Mouse (Mus musculus): ENCODE data around the gene Lrfn1. TPM values are rescaled to one million over a fixed set of nuclear protein-coding genes. Genes with fewer than 3 reads are reported as not detected.

Lrfn1 gene
- polyA plus RNA-seq (2012; rRNA removed): 39.6 and 41.5 TPM in 2 replicates

- TF ChIP-seq CTCF (IDR thresholded peaks at IDR 0.05; ENCODE audit: borderline replicate concordance, insufficient read depth, low read depth, low read length) (no peak), POLR2A (IDR thresholded peaks at IDR 0.05; ENCODE audit: borderline replicate concordance, insufficient read depth, low read length) (no peak)
- 3% methylated on average over 46 of the region's 97 CpGs for WGBS
- DNase-seq: peak; percentile 63 to 64
- Histone ChIP-seq H3K27me3 (ENCODE audit: control insufficient read depth, insufficient read depth, low read length) (no peaks in the 10 kb centered on the region), H3K27ac (ENCODE audit: insufficient read depth, low read length) (peak within 1 kb of the TSS; percentile 83), H3K4me3 (replicated peaks; ENCODE audit: insufficient read depth, low read depth, low read length) (peak within 1 kb of the TSS; percentile 100), H3K4me1 (ENCODE audit: control insufficient read depth, insufficient read depth, low read length) (peaks cover 5% of the 10 kb centered on the region)
These were observed at the start of gene Lrfn1 for GRCm38 (mm10) chr7:28451531-28452360. TSS of gene Lrfn1 (plus strand) at chr7:28451980.

GRCm38 (mm10) chr7:28410841-28411475 lies 40.8 kb upstream of the Lrfn1 start:
- 60% methylated on average over 3 of the region's 3 CpGs for WGBS

GRCm38 (mm10) chr7:28412826-28413225 lies 39.0 kb upstream of the Lrfn1 start:
- DNase-seq: no peak
- no peak overlapping the region for H3K27ac ChIP-seq (ENCODE audit: insufficient read depth, low read length)
- 88% methylated on average over 4 of the region's 4 CpGs for WGBS

More at GRCm38 (mm10) chr7:28410841-28411475, 40.8 kb upstream of the Lrfn1 start:
- peak in 1 of 2 experiments; percentile 38 for DNase-seq
- H3K27ac ChIP-seq (ENCODE audit: insufficient read depth, low read length): no peak overlapping the region
- H3K27me3 ChIP-seq (ENCODE audit: control insufficient read depth, insufficient read depth, low read length): no peaks in the 10 kb centered on the region
- TF ChIP-seq POLR2A (IDR thresholded peaks at IDR 0.05; ENCODE audit: borderline replicate concordance, insufficient read depth, low read length) (no peak), CTCF (IDR thresholded peaks at IDR 0.05; ENCODE audit: borderline replicate concordance, insufficient read depth, low read depth, low read length) (no peak)
- no peaks in the 10 kb centered on the region for H3K4me1 ChIP-seq (ENCODE audit: control insufficient read depth, insufficient read depth, low read length)
- H3K4me3 ChIP-seq (replicated peaks; ENCODE audit: insufficient read depth, low read depth, low read length): no peak overlapping the region

GRCm38 (mm10) chr7:28417368-28417767 lies 34.4 kb upstream of the Lrfn1 start:
- Histone ChIP-seq H3K4me1 (ENCODE audit: control insufficient read depth, insufficient read depth, low read length) (no peaks in the 10 kb centered on the region; the same call in 1 of the 2 replicates), H3K27ac (ENCODE audit: insufficient read depth, low read length) (no peak overlapping the region)
- TF ChIP-seq POLR2A (IDR thresholded peaks at IDR 0.05; ENCODE audit: borderline replicate concordance, insufficient read depth, low read length) (no peak), CTCF (IDR thresholded peaks at IDR 0.05; ENCODE audit: borderline replicate concordance, insufficient read depth, low read depth, low read length) (no peak)

More at GRCm38 (mm10) chr7:28412826-28413225, 39.0 kb upstream of the Lrfn1 start:
- Histone ChIP-seq H3K27me3 (ENCODE audit: control insufficient read depth, insufficient read depth, low read length) (no peaks in the 10 kb centered on the region), H3K4me3 (replicated peaks; ENCODE audit: insufficient read depth, low read depth, low read length) (no peak overlapping the region), H3K4me1 (ENCODE audit: control insufficient read depth, insufficient read depth, low read length) (no peaks in the 10 kb centered on the region)
- TF ChIP-seq CTCF (IDR thresholded peaks at IDR 0.05; ENCODE audit: borderline replicate concordance, insufficient read depth, low read depth, low read length) (no peak), POLR2A (IDR thresholded peaks at IDR 0.05; ENCODE audit: borderline replicate concordance, insufficient read depth, low read length) (no peak)

GRCm38 (mm10) chr7:28418096-28418670 lies 33.6 kb upstream of the Lrfn1 start:
- no peak overlapping the region for H3K27ac ChIP-seq (ENCODE audit: insufficient read depth, low read length)
- no peaks in the 10 kb centered on the region; the same call in 1 of the 2 replicates for H3K4me1 ChIP-seq (ENCODE audit: control insufficient read depth, insufficient read depth, low read length)
- peak in 1 of 2 experiments; percentile 34 for DNase-seq
- no peaks in the 10 kb centered on the region for H3K27me3 ChIP-seq (ENCODE audit: control insufficient read depth, insufficient read depth, low read length)
- H3K4me3 ChIP-seq (replicated peaks; ENCODE audit: insufficient read depth, low read depth, low read length): no peak overlapping the region
- WGBS: 37% methylated on average over 8 of the region's 8 CpGs
- TF ChIP-seq POLR2A (IDR thresholded peaks at IDR 0.05; ENCODE audit: borderline replicate concordance, insufficient read depth, low read length) (no peak), CTCF (IDR thresholded peaks at IDR 0.05; ENCODE audit: borderline replicate concordance, insufficient read depth, low read depth, low read length) (no peak)

More at GRCm38 (mm10) chr7:28417368-28417767, 34.4 kb upstream of the Lrfn1 start:
- no peak for DNase-seq
- no peak overlapping the region for H3K4me3 ChIP-seq (replicated peaks; ENCODE audit: insufficient read depth, low read depth, low read length)
- no peaks in the 10 kb centered on the region for H3K27me3 ChIP-seq (ENCODE audit: control insufficient read depth, insufficient read depth, low read length)

- H3K27me3 ChIP-seq (ENCODE audit: control insufficient read depth, insufficient read depth, low read length): no peaks in the 10 kb centered on the region
- H3K4me3 ChIP-seq (replicated peaks; ENCODE audit: insufficient read depth, low read depth, low read length): no peak overlapping the region
- no peak overlapping the region for H3K27ac ChIP-seq (ENCODE audit: insufficient read depth, low read length)
- no peak for TF ChIP-seq CTCF (IDR thresholded peaks at IDR 0.05; ENCODE audit: borderline replicate concordance, insufficient read depth, low read depth, low read length)
- no peak for TF ChIP-seq POLR2A (IDR thresholded peaks at IDR 0.05; ENCODE audit: borderline replicate concordance, insufficient read depth, low read length)
- H3K4me1 ChIP-seq (ENCODE audit: control insufficient read depth, insufficient read depth, low read length): no peaks in the 10 kb centered on the region; the same call in 1 of the 2 replicates
- no peak for DNase-seq
- 85% methylated on average over 2 of the region's 2 CpGs for WGBS
These were observed 32.4 kb upstream of the Lrfn1 start for GRCm38 (mm10) chr7:28419416-28419815.

- TF ChIP-seq POLR2A (IDR thresholded peaks at IDR 0.05; ENCODE audit: borderline replicate concordance, insufficient read depth, low read length) (no peak), CTCF (IDR thresholded peaks at IDR 0.05; ENCODE audit: borderline replicate concordance, insufficient read depth, low read depth, low read length) (no peak)
- no peak overlapping the region for H3K4me3 ChIP-seq (replicated peaks; ENCODE audit: insufficient read depth, low read depth, low read length)
- peaks cover 3% of the 10 kb centered on the region; the same call in 1 of the 2 replicates for H3K4me1 ChIP-seq (ENCODE audit: control insufficient read depth, insufficient read depth, low read length)
- no peak for DNase-seq
- WGBS: 73% methylated on average over 1 of the region's 1 CpGs
- H3K27me3 ChIP-seq (ENCODE audit: control insufficient read depth, insufficient read depth, low read length): no peaks in the 10 kb centered on the region
- H3K27ac ChIP-seq (ENCODE audit: insufficient read depth, low read length): no peak overlapping the region
These were observed 28.8 kb upstream of the Lrfn1 start for GRCm38 (mm10) chr7:28423018-28423417.
